Mouse (Mus musculus) Patski (cell line): ENCODE measurements around the gene Swsap1. TPM values are rescaled to one million over a fixed set of nuclear protein-coding genes. Genes with fewer than 3 reads are reported as not detected.

ENCODE experiments used
- ATAC-seq: fragments of 100-300 bp; one replicate; pipeline ENCODE4 v1.8.0; 2021
- CTCF ChIA-PET: fragments of 350-600 bp; sonication (Branson Sonifier 250); formaldehyde crosslinking; loops from one replicate; lab custom pipeline; 2022; ENCODE audit warnings: inconsistent platforms; lab: Charles Lee
- POLR2A ChIA-PET: fragments of 350-600 bp; sonication (Branson Sonifier 250); formaldehyde crosslinking; loops from one replicate; lab custom pipeline; 2022; ENCODE audit warnings: antibody characterized with exemption, inconsistent platforms; lab: Charles Lee
- DNase-seq: peaks from one replicate; pipeline ENCODE4 v3.0.0-alpha.2; 2011; ENCODE audit warnings: low read depth, low spot score
- H3K27me3 ChIP-seq: fragments of 371-371 bp; one replicate; pipeline ENCODE4 v1.5.1; 2021
- CTCF ChIP-seq: fragments of 100-300 bp; IDR thresholded peaks from one replicate; pipeline ENCODE4 v1.5.1; 2021
- in situ Hi-C: fragments of 300-500 bp; cut with MboI; formaldehyde crosslinking; loops from 3 replicates; pipeline ENCODE4 v1.11.1; 2018; ENCODE audit warnings: low pct_unique_long_range_greater_than_20kb, mixed read lengths
- polyA plus RNA-seq: library from polyadenylated mRNA; unstranded; gene quantifications from one replicate; pipeline ENCODE4 v1.2.3, GENCODE M21; 2021

Gene Swsap1
- polyA plus RNA-seq, 1 experiment from 2014 or later = 14.0 TPM

- POLR2A ChIA-PET = no interaction called here
- DNase-seq (no peak), ATAC-seq (no peak)
- CTCF ChIA-PET = no interaction called here
- H3K27me3 ChIP-seq = no peaks in the 10 kb centered on the region
- no peak for TF ChIP-seq CTCF
- in situ Hi-C loops = no loop called here
Observed at GRCm38 (mm10) chr9:21962416-21963059, 7.0 kb downstream of the Swsap1 start.

GRCm38 (mm10) chr9:21963417-21963816 lies 7.9 kb downstream of the Swsap1 start, which contains the start of gene Epor:
Gene Epor (minus strand): TSS chr9:21963506.
- DNase-seq (no peak), ATAC-seq (no peak)
- TF ChIP-seq CTCF = no peak
- ChIA-PET POLR2A (interaction anchor here (0.5 kb wide), 1 partner anchor 18 kb away, joined by 3 read pairs; no protein-coding TSS in a partner anchor), CTCF (interaction anchor here (0.9 to 1.5 kb wide), 2 partner anchors 11 to 25 kb away, joined by 5 read pairs; partner anchors contain the start of gene Rgl3)
- in situ Hi-C loops = no loop called here
- no peaks in the 10 kb centered on the region for H3K27me3 ChIP-seq

- TF ChIP-seq CTCF = no peak
- in situ Hi-C loops = no loop called here
- no peaks in the 10 kb centered on the region for H3K27me3 ChIP-seq
- ATAC-seq (no peak), DNase-seq (no peak)
- CTCF ChIA-PET = no interaction called here
- POLR2A ChIA-PET = interaction anchor here (1.1 kb wide), 1 partner anchor 10 kb away, joined by 3 read pairs; no protein-coding TSS in a partner anchor
Observed at GRCm38 (mm10) chr9:21968883-21969282, 13.3 kb downstream of the Swsap1 start.

- CTCF ChIA-PET = no interaction called here
Observed at GRCm38 (mm10) chr9:21969304-21969703, 13.7 kb downstream of the Swsap1 start.

GRCm38 (mm10) chr9:21976626-21977175 lies 21.1 kb downstream of the Swsap1 start:
- TF ChIP-seq CTCF = no peak
- CTCF ChIA-PET = no interaction called here
- DNase-seq = no peak
- H3K27me3 ChIP-seq = no peaks in the 10 kb centered on the region
- no peak for ATAC-seq
- POLR2A ChIA-PET = no interaction called here
- in situ Hi-C loops = no loop called here

More at GRCm38 (mm10) chr9:21969304-21969703, 13.7 kb downstream of the Swsap1 start:
- POLR2A ChIA-PET = interaction anchor here (1.1 kb wide), 1 partner anchor 10 kb away, joined by 3 read pairs; no protein-coding TSS in a partner anchor
- ATAC-seq (no peak), DNase-seq (no peak)
- H3K27me3 ChIP-seq = no peaks in the 10 kb centered on the region
- in situ Hi-C loops = no loop called here
- no peak for TF ChIP-seq CTCF

GRCm38 (mm10) chr9:21977331-21977730 lies 21.8 kb downstream of the Swsap1 start:
- in situ Hi-C loops = no loop called here
- POLR2A ChIA-PET = no interaction called here
- TF ChIP-seq CTCF = no peak
- no peaks in the 10 kb centered on the region for H3K27me3 ChIP-seq
- no peak for DNase-seq
- CTCF ChIA-PET = no interaction called here
- ATAC-seq = no peak

GRCm38 (mm10) chr9:21977972-21978371 lies 22.4 kb downstream of the Swsap1 start:
- POLR2A ChIA-PET = no interaction called here
- CTCF ChIA-PET = interaction anchor here (1.1 to 1.7 kb wide), 2 partner anchors 11 to 14 kb away, joined by 3 to 4 read pairs; partner anchors contain the start of gene Rgl3
- H3K27me3 ChIP-seq = no peaks in the 10 kb centered on the region
- DNase-seq (no peak), ATAC-seq (no peak)
- TF ChIP-seq CTCF = no peak
- in situ Hi-C loops = no loop called here

GRCm38 (mm10) chr9:21978398-21979128 lies 23.0 kb downstream of the Swsap1 start:
- H3K27me3 ChIP-seq = no peaks in the 10 kb centered on the region
- ChIA-PET POLR2A (interaction anchor here (1.1 kb wide), 1 partner anchor 10 kb away, joined by 3 read pairs; no protein-coding TSS in a partner anchor), CTCF (interaction anchor here (0.9 to 1.7 kb wide), 3 partner anchors 10 to 14 kb away, joined by 3 to 4 read pairs (median 3); partner anchors contain the start of gene Rgl3)
- DNase-seq (no peak), ATAC-seq (no peak)
- no peak for TF ChIP-seq CTCF
- in situ Hi-C loops = no loop called here

- DNase-seq (no peak), ATAC-seq (no peak)
- ChIA-PET POLR2A (no interaction called here), CTCF (no interaction called here)
- TF ChIP-seq CTCF = no peak
- in situ Hi-C loops = no loop called here
- H3K27me3 ChIP-seq = no peaks in the 10 kb centered on the region
Observed at GRCm38 (mm10) chr9:21983911-21984310, 28.4 kb downstream of the Swsap1 start.

GRCm38 (mm10) chr9:21987592-21988342 lies 32.2 kb downstream of the Swsap1 start:
- ATAC-seq = no peak
- H3K27me3 ChIP-seq = no peaks in the 10 kb centered on the region
- no peak for DNase-seq
- no peak for TF ChIP-seq CTCF
- CTCF ChIA-PET = interaction anchor here (1.2 to 1.4 kb wide), 2 partner anchors 9 to 24 kb away, joined by 4 to 5 read pairs; no protein-coding TSS in a partner anchor
- POLR2A ChIA-PET = no interaction called here
- in situ Hi-C loops = no loop called here
